Mouse (Mus musculus) WW6 (cell line): Measurements from ENCODE around the gene Myo16.

Experiments
- DNase-seq: peaks from one replicate; pipeline ENCODE4 v3.0.0-alpha.2; 2013; ENCODE audit warnings: low read depth, low spot score

Gene Myo16

GRCm38 (mm10) chr8:10671862-10672548 is 518.3 kb downstream of the Myo16 start:
- DNase-seq, result no peak

DNA sequence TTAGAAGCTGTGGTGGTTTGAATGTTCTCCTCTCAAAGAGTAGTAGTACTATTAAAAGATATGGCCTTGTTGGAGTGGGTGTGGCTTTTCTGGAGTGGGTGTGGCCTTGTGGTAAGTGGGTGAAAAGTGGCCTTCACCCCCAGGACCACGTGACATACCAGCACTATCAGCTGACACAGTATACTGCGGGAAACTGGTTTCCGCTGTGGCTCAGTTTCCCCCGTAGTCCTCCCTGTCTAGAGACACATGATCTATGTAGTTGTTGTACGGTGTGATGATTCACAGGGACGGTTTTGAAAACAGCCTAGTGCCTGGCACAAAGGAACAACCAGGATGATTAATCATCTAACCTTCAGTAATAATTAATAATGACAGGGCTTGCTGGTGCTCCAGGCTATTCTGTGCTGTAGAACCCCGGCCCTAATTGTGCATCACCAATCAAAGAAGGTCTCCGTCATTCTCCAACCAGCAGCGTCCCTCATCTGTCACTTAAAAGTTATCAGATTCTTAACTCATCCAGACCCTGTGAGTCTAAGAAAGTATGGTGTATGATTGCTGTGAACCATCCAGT is 524.2 kb downstream of the Myo16 start:
- DNase-seq, result no peak

DNA sequence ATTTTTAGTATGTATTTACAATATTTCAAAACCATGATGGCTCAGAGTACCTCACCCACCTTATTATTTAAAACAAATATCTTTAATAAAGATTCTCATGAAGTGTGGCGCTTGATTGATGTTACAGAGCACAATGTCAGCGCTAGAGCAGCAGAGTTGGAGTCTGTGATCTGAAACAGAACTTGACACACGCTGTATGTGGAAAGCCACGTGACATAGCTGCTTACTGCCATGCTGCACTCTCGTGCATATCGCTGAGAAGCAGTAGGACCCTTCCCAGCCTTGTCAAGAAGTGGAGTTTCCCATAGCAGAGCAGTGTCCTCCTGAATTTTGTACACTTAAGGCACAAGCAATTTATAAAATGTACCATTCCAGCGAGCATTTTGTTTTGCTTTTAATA is 528.2 kb downstream of the Myo16 start:
- DNase-seq, result no peak

DNA sequence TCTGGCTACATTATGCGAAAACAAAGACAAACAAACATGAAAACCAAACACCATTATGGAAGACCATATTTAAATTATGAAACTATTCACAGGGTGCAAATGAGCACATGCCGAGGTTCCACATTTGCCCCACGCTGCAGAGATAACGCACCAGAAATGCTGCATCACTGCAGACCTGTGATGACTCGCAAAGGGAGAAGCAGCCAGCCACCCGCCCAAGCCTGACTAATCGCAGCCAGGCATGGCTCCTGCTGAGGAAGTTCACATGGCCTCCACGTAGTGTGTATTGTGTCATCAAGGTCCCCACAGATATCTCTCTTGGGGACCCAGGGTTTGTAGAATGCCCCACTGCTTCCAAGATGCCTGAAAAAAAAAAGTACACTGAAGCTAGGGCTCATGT is 529.4 kb downstream of the Myo16 start:
- DNase-seq, result no peak
